11 mouse cellular contexts compared by ENCODE assay signal in genomic region chr13:44659861-44660260, GRCm38 (mm10).
DNase-seq lines count a peak whose midpoint lies in the region; ATAC-seq and TF ChIP-seq lines count a peak whose summit lies in the region.
"Had no signal": no experiment of that assay in that cellular context is flagged by ENCODE, and none has a peak within 500 bp of the region (broad histone marks: within the 10 kb centered on the region; RNA-seq: fewer than 3 reads in every experiment).

No protein-coding gene starts in this region.

- no peak overlapping the region for H3K4me2 ChIP-seq in liver, embryonic 11.5 days
- no peak overlapping the region for H3K4me2 ChIP-seq in stomach, postnatal 0 days (replicated peaks; ENCODE audit: low read depth)

- no peaks in the 10 kb centered on the region for H3K79me2 ChIP-seq in liver, adult 2 months (ENCODE audit: control insufficient read depth, insufficient read depth, low read length)

- no peak overlapping the region for H3K27ac ChIP-seq in liver, embryonic 11.5 days (ENCODE audit: low read depth, low read length)
- no peak overlapping the region for H3K27ac ChIP-seq in liver, adult 2 months (replicated peaks; ENCODE audit: insufficient read depth, low read depth, low read length)
- H3K27ac ChIP-seq in stomach, postnatal 0 days (replicated peaks): no peak overlapping the region
- H3K27ac ChIP-seq: macrophage had no signal

- no peaks in the 10 kb centered on the region for H3K9me3 ChIP-seq in liver, embryonic 11.5 days (ENCODE audit: control insufficient read depth, low read length)
- H3K9me3 ChIP-seq in stomach, postnatal 0 days (ENCODE audit: control insufficient read depth, low read length): no peaks in the 10 kb centered on the region

- intact Hi-C loops in heart, postnatal 10 days (cut with DNase I): no loop called here

- no peak for TF ChIP-seq EP300 in stomach, postnatal 0 days (optimal IDR thresholded peaks at IDR 0.05)

- no peak overlapping the region for H3K4me3 ChIP-seq in liver, embryonic 11.5 days (ENCODE audit: low read depth, low read length)
- H3K4me3 ChIP-seq in liver, adult 2 months (ENCODE audit: insufficient read depth, low read depth, low read length): no peak overlapping the region
- H3K4me3 ChIP-seq in stomach, postnatal 0 days (ENCODE audit: low read depth, low read length): no peak overlapping the region

- H3K36me3 ChIP-seq in liver, embryonic 11.5 days (ENCODE audit: control insufficient read depth, insufficient read depth, low read length): no peaks in the 10 kb centered on the region
- H3K36me3 ChIP-seq in liver, adult 2 months (ENCODE audit: control insufficient read depth, insufficient read depth, low read length): no peaks in the 10 kb centered on the region
- H3K36me3 ChIP-seq in stomach, postnatal 0 days (ENCODE audit: control insufficient read depth, insufficient read depth, low read length): no peaks in the 10 kb centered on the region

- peaks cover 16% of the 10 kb centered on the region for H3K4me1 ChIP-seq in liver, embryonic 11.5 days (replicated peaks; ENCODE audit: control insufficient read depth, insufficient read depth, low read length)
- H3K4me1 ChIP-seq in liver, adult 2 months (ENCODE audit: control insufficient read depth, insufficient read depth, low read length): peaks cover 2% of the 10 kb centered on the region; the same call in 1 of the 2 replicates
- H3K4me1 ChIP-seq in stomach, postnatal 0 days (replicated peaks; ENCODE audit: control insufficient read depth, insufficient read depth): no peaks in the 10 kb centered on the region

- DNase-seq in liver: peak; percentile 36
- no peak for DNase-seq in liver, embryonic 11.5 days (ENCODE audit: low spot score)
- DNase-seq in adrenal gland, adult 2 months: peak; percentile 87
- peak; percentile 26 for DNase-seq in liver, adult 2 months (ENCODE audit: extremely low read depth, low read depth, low spot score)
- no peak for DNase-seq in stomach, postnatal 0 days (ENCODE audit: low spot score)
- DNase-seq in cerebellum, postnatal 4 days (ENCODE audit: low spot score in 2 of 2): no peak
- DNase-seq in heart, postnatal 10 days: no peak
- DNase-seq: gastrocnemius, postnatal 36 days; heart, postnatal 4 days; retina, postnatal 1 day had no signal

- H3K27me3 ChIP-seq in liver, embryonic 11.5 days (replicated peaks; ENCODE audit: control insufficient read depth, insufficient read depth, low read length): no peaks in the 10 kb centered on the region
- no peaks in the 10 kb centered on the region for H3K27me3 ChIP-seq in liver, adult 2 months (ENCODE audit: control insufficient read depth, insufficient read depth, low read length)
- no peaks in the 10 kb centered on the region for H3K27me3 ChIP-seq in stomach, postnatal 0 days (ENCODE audit: control insufficient read depth, insufficient read depth, low read length)

- no peak for ATAC-seq in liver, embryonic 11.5 days (replicated peaks; ENCODE audit: low FRiP score)
- ATAC-seq in stomach, postnatal 0 days (ENCODE audit: low FRiP score, low TSS enrichment): no peak; the same call in 1 of the 2 replicates

- 44% methylated on average over 6 of the region's 6 CpGs for WGBS in liver, embryonic 11.5 days
- 60% methylated on average over 6 of the region's 6 CpGs for WGBS in liver, adult 2 months
- WGBS in stomach, postnatal 0 days: 25% methylated on average over 6 of the region's 6 CpGs

- H3K9ac ChIP-seq in liver, embryonic 11.5 days (ENCODE audit: low read depth, low read length): no peak overlapping the region
- H3K9ac ChIP-seq in liver, adult 2 months (ENCODE audit: low read depth, low read length): no peak overlapping the region
- no peak overlapping the region for H3K9ac ChIP-seq in stomach, postnatal 0 days (ENCODE audit: low read length)

- TF ChIP-seq CTCF in liver, adult 2 months (IDR thresholded peaks at IDR 0.05; ENCODE audit: low read depth, low read length): no peak
- no peak for TF ChIP-seq CTCF in stomach, postnatal 0 days (IDR thresholded peaks at IDR 0.05; ENCODE audit: low read depth)

- TF ChIP-seq POLR2A in liver, adult 2 months (IDR thresholded peaks at IDR 0.05; ENCODE audit: extremely low read depth, insufficient read depth, low read length): no peak

Comparison
In these comparisons a context has a peak if more than half of its experiments do, and no peak if none do; other contexts are left out.
1. DNase-seq: peak in liver (single experiment), adrenal gland, adult 2 months (single experiment) and liver, adult 2 months (single experiment); none in liver, embryonic 11.5 days (single experiment), stomach, postnatal 0 days (single experiment), cerebellum, postnatal 4 days (0 of 2) and heart, postnatal 10 days (0 of 2).